Mouse (Mus musculus) splenic B cell, adult 2 months (primary cell): ENCODE data around the gene Gm3486.
"Not testable (repeated sequence)": the region's sequence is repeated elsewhere in the genome, so short reads cannot be mapped to it uniquely, and the experiment has no call there.

Experiments used
- DNase-seq: peaks from one replicate; pipeline ENCODE4 v3.0.0-alpha.2; 2011; ENCODE audit warnings: low read depth, low spot score
- H3K27me3 ChIP-seq: 2 replicates; pipeline ENCODE4 v1.6.1; 2012; ENCODE audit warnings: mild to moderate bottlenecking, low read length, moderate library complexity, mixed read lengths; ENCODE audit not compliant: control insufficient read depth, poor library complexity, insufficient read depth, severe bottlenecking
- H3K36me3 ChIP-seq: 2 replicates; pipeline ENCODE4 v1.6.1; 2012; ENCODE audit warnings: mild to moderate bottlenecking, low read length, moderate library complexity, mixed read lengths; ENCODE audit not compliant: control insufficient read depth, poor library complexity, insufficient read depth, severe bottlenecking

Gene Gm3486

DNA sequence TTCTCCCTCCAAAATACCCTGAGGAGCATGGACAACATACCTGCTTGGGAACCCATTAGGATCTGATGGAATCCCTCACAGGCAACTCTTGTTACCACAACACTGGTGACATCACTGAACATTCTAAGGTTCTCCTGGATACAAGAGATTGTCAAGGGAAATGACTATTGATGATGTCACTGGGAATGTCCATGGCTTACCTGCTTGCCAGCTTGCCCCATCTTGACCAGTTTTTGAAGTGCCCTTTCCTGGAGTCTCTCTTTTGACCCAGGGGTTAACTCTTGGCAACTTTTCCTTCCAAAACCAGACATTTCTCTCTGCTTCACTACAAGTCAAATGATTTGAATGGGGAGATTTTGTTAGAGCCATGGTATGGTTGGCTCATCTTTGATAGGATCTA, at the start of gene Gm3486:
Gm3486 (minus strand) TSS at position 101 of the 400 bp plus-strand sequence.
- H3K27me3 ChIP-seq, DNase-seq, H3K36me3 ChIP-seq: not testable (repeated sequence)

DNA sequence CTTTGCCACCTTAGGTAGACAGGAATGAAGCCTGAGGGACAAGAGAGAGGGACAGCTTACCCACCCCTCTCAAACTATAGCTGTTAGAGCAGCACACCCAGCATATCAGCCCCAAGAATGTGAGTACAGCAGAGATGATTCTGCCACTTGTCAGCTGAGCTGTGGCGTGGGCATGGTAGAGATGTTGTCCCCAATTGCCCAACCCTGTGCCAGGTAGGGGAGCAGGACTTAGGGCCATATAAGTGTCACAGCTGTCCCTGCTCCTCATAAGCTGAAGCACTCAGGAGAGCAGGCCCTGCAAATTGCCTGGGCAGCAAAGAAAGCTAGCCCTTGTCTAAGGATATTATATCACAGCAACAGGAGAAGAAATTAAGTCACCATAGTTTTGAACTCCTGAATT, 35.4 kb upstream of the Gm3486 start:
- not testable (repeated sequence) for H3K36me3 ChIP-seq, DNase-seq, H3K27me3 ChIP-seq

DNA sequence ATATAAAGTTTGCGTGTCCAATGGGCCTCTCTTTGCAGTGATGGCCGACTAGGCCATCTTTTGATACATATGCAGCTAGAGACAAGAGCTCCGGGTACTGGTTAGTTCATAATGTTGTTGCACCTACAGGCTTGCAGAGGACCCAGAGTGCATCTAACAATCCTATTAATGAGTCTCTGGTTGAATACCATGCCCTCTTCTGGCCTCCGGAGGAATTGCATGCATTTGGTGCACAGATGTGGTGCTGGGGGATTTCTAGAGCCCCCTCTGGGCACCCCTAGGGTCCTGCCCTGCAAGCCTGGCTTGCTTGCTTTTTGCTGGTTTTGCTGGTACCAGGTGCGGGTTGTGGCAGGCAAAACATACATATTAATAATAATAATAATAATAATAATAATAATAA, 31.4 kb upstream of the Gm3486 start:
- not testable (repeated sequence) for H3K27me3 ChIP-seq, DNase-seq, H3K36me3 ChIP-seq

DNA sequence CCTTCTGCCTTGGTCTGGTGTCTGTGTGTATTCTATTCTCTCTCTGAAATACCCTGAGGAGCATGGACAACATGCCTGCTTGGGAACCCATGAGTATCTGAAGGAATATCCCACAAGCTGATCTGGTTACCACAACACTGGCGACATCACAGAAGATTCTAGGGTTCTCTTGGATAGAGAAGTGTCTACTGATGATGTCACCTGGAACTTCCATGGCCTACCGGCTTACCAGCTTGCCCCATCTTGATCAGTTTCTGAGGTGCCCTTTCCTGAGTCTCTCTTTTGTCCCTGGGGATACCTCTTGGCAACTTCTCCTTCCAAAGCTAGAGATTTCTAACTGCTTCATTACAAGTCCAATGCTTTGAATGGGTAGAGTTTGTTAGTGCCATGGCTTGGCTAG, 35.9 kb downstream of the Gm3486 start, which contains the start of gene Gm7954:
Gm7954 (minus strand) TSS at position 101 of the 400 bp plus-strand sequence.
- not testable (repeated sequence) for H3K36me3 ChIP-seq, H3K27me3 ChIP-seq, DNase-seq
